Mouse (Mus musculus): ENCODE results near the gene Fau.

The Fau gene

GRCm38 (mm10) chr19:6070571-6071250 lies 13.1 kb downstream of the Fau start:
- DNase-seq (ENCODE audit: low read depth): no peak

- no peak for DNase-seq (ENCODE audit: low read depth)
Measured at GRCm38 (mm10) chr19:6071261-6071660, 13.6 kb downstream of the Fau start.

- no peak for DNase-seq (ENCODE audit: low read depth)
Measured at GRCm38 (mm10) chr19:6073889-6074288, 16.2 kb downstream of the Fau start.

- DNase-seq (ENCODE audit: low read depth): peak; percentile 87
Measured at GRCm38 (mm10) chr19:6076564-6077393, 19.1 kb downstream of the Fau start, which contains the start of gene Vps51. Gene Vps51 (minus strand): TSS chr19:6077231.

- DNase-seq (ENCODE audit: low read depth): no peak
Measured at GRCm38 (mm10) chr19:6079983-6080480, 22.4 kb downstream of the Fau start, which contains the start of gene Tmem262. Gene Tmem262 (plus strand): TSS chr19:6080033.

- DNase-seq (ENCODE audit: low read depth): no peak
Measured at GRCm38 (mm10) chr19:6082156-6082555, 24.5 kb downstream of the Fau start, which contains the start of gene Gm28374. Gene Gm28374 (minus strand): TSS chr19:6082256.

GRCm38 (mm10) chr19:6084478-6085248 lies 27.0 kb downstream of the Fau start, which contains the start of the genes Zfpl1 and Cdca5:
Gene Zfpl1 (minus strand): TSS chr19:6084956.
Gene Cdca5 (plus strand): TSS chr19:6084983.
- DNase-seq (ENCODE audit: low read depth): peak; percentile 92

- DNase-seq (ENCODE audit: low read depth): no peak
Measured at GRCm38 (mm10) chr19:6085417-6085879, 27.8 kb downstream of the Fau start.

GRCm38 (mm10) chr19:6088841-6089240 lies 31.2 kb downstream of the Fau start:
- DNase-seq (ENCODE audit: low read depth): no peak

- no peak for DNase-seq (ENCODE audit: low read depth)
Measured at GRCm38 (mm10) chr19:6094119-6094518, 36.5 kb downstream of the Fau start, which contains the start of gene AC131692.1. Gene AC131692.1 (plus strand): TSS chr19:6094419.

- no peak for DNase-seq (ENCODE audit: low read depth)
Measured at GRCm38 (mm10) chr19:6097847-6098246, 40.2 kb downstream of the Fau start.

- no peak for DNase-seq (ENCODE audit: low read depth)
Measured at GRCm38 (mm10) chr19:6101186-6101585, 43.5 kb downstream of the Fau start.

- DNase-seq (ENCODE audit: low read depth): no peak
Measured at GRCm38 (mm10) chr19:6102169-6102853, 44.7 kb downstream of the Fau start.

- DNase-seq (ENCODE audit: low read depth): no peak
Measured at GRCm38 (mm10) chr19:6104476-6104875, 46.8 kb downstream of the Fau start.

- DNase-seq (ENCODE audit: low read depth): no peak
Measured at GRCm38 (mm10) chr19:6105586-6105985, 47.9 kb downstream of the Fau start, which contains the start of gene Naaladl1. Gene Naaladl1 (plus strand): TSS chr19:6105782.
